Mouse (Mus musculus): Measurements from ENCODE around the gene Tmem161a. TPM values are rescaled to one million over a fixed set of nuclear protein-coding genes. Genes with fewer than 3 reads are reported as not detected.

Tmem161a gene
- 45.8 TPM for polyA plus RNA-seq (2017; shearing (Covaris generic))

DNA sequence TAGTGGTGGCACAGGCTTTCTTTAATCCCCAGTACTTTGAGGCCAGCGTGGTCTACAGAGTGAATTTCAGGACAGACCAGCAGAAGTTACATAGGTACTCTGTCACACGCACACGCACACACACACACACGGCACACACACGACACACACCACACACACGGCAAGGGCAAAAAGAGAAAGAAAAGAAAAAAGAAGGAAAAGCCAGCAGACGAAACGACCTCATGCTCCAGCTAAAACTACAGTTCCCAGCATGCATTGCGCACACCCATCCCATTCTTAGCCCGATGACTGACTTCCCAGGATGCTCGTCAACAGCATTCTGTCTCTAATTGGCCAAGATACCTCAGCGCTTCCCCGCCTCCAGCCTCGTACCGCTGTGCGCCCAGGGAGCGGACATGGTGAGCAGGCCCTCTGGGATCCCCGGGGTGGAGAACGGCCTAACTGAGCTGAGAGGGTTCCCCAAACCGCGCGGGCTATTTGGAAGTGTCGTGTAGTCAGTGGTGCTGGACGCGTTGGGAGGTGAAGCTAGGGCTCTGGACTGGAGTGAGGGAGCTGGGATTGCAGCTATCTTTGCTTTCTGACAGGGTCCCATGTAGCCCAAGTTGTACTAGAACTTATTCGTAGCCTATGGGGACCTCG, at the start of gene Tmem161a:
Tmem161a (plus strand) TSS at position 314 of the 639 bp plus-strand sequence.

DNA sequence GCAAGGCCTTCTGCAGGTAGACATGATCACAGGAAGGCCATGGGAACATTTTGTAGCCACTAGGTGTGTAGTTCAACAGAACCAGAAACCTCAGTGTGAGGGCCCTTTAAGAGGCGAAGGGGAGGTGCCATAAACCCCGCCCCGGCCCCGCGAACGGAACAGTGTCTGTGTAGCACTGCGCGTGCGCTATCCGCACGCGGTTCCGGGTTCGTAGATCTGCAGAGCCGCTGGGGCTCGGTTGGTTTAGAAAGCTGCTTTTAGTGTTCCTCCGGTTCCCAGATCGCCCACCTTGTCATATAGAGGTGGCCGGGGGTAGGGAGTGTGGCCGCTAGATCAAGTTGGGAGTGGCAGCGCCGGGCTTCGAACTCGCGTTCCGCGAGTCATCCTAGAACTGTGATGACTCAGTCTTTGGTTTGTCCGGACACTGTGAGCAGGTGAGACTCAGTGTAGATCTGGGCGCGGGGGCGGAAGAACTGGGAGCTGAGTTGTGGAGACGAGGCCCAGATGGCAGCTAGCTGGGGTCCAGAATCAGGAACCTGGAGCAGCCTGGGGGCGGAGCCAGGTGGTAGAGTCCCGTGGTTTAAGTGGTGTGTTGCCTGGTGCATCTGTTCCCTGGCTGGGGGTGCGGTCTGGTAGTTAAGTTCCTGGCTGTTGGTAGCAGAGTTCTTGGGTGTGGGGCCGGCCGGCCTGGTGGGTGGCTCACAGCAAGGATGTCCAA, 40.8 kb upstream of the Tmem161a start, which contains the start of gene Nr2c2ap:
Nr2c2ap (plus strand) TSS at position 168 of the 718 bp plus-strand sequence.

DNA sequence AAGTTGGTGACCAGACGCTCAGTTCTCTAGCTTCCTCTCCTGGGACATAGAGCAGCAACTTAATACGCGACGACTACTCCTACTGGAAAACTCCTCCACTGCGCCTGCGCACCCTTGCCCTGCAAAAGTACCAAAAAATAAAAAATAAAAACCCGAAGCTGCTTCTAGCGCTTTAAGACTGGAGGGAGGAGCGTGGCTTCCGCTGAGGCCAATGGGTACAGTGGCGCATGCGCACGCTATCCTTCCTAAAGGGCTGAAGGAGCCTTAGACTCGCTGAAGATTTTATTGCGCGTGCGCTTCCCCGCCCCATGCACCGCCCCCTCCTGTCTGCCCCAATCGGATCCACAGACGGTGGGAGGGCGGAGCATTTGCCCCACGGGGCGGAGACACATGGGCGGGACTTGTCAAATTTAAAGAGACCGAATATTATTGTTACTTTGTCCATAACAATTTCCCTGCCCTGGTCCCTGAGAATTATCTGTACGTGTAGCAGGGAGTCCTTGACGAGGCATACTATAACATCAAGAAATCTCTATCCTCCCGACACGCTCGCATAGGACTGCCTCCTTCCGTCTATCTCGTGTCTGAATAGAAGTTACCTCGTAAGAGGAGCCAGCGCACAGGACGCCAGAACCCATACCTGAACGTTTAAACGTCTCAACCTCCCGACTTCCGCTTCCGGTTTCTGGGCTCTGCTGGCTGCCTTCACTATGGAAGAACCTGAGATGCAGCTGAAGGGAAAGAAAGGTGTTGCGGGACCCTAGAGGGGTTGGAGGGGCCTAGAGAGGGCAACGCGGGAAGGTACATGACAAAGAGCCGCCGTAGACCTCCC, 32.9 kb upstream of the Tmem161a start, which contains the start of the genes Rfxank, Borcs8 and Mef2b:
Rfxank (minus strand) TSS at position 129 of the 832 bp plus-strand sequence.
Borcs8 (plus strand) TSS at position 474 of the 832 bp plus-strand sequence.
Mef2b (plus strand) TSS at position 686 of the 832 bp plus-strand sequence.

DNA sequence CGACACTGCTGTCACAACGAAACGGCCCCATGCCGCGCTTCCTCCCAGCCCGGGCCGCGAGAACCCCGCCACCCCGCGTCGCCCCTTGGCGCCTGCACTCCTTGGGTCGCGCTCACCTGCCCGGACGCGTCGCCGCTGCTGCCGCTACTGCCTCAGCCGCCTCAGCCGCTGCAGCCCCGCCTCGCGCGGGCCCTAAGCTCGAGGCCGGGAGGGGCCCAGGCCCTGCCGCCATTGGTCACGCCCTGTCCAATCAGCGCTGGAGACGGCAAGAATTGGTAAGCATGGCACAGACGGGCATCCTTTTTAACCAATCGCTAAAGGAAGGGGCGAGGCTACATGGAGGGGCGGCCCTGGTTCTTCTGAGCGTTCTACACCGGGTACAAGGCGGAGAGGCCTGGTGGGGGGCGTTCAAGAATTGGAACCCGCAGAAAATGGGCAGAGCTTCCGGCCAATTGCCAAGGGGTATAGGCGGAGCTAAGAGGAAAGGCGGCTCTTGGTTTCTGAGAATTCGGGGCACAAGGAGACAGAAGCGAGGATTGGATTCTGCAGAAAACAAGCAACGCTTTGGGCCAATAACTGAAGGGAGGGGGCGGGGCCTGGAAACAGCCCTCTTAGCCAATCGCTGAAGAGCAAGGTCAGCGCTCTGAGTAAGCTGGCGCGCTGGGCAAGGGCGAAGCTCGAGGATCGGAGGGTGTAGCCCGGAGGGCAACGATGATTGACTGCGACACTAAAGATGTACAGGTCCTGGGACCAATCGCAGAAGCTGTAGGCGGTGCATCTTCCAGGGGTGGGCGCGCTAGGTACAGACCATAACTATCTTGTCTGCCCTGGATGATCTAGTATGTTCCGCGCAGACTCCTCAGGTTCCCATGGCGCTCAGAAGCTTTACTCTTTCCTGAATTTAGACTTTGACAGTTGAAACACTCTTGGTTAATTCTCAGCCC, 40.2 kb downstream of the Tmem161a start, which contains the start of gene Slc25a42:
Slc25a42 (minus strand) TSS at position 194 of the 944 bp plus-strand sequence.

Other genes with a start within 250 kb of the Tmem161a start
- 116 TPM for gene Gatad2a, start 176.0 kb upstream of the Tmem161a start, polyA plus RNA-seq (2017; shearing (Covaris generic))
- gene Mau2, start 129.6 kb upstream of the Tmem161a start, polyA plus RNA-seq (2017; shearing (Covaris generic)), result 143 TPM
- 52.6 TPM for gene Sugp1, start 129.5 kb upstream of the Tmem161a start, polyA plus RNA-seq (2017; shearing (Covaris generic))
- not detected for gene Tm6sf2, start 99.4 kb upstream of the Tmem161a start, polyA plus RNA-seq (2017; shearing (Covaris generic))
- not detected for gene Hapln4, start 88.9 kb upstream of the Tmem161a start, polyA plus RNA-seq (2017; shearing (Covaris generic))
- not detected for gene Ncan, start 51.5 kb upstream of the Tmem161a start, polyA plus RNA-seq (2017; shearing (Covaris generic))
- gene Nr2c2ap, start 41.0 kb upstream of the Tmem161a start, polyA plus RNA-seq (2017; shearing (Covaris generic)), result 48.4 TPM
- gene Rfxank, start 33.2 kb upstream of the Tmem161a start, polyA plus RNA-seq (2017; shearing (Covaris generic)), result 21.7 TPM
- gene Borcs8, start 32.9 kb upstream of the Tmem161a start, polyA plus RNA-seq (2017; shearing (Covaris generic)), result 36.2 TPM
- 0.97 TPM for gene Mef2b, start 32.6 kb upstream of the Tmem161a start, polyA plus RNA-seq (2017; shearing (Covaris generic))
- gene Slc25a42, start 39.9 kb downstream of the Tmem161a start, polyA plus RNA-seq (2017; shearing (Covaris generic)), result 7.9 TPM
- gene Sugp2, start 61.9 kb downstream of the Tmem161a start, polyA plus RNA-seq (2017; shearing (Covaris generic)), result 36.8 TPM
- gene Armc6, start 62.1 kb downstream of the Tmem161a start, polyA plus RNA-seq (2017; shearing (Covaris generic)), result 11.5 TPM
- 2.6 TPM for gene Homer3, start 110.5 kb downstream of the Tmem161a start, polyA plus RNA-seq (2017; shearing (Covaris generic))
- 60.5 TPM for gene Ddx49, start 130.1 kb downstream of the Tmem161a start, polyA plus RNA-seq (2017; shearing (Covaris generic))
- gene Cope, start 130.2 kb downstream of the Tmem161a start, polyA plus RNA-seq (2017; shearing (Covaris generic)), result 237 TPM
- not detected for gene Cers1, start 143.4 kb downstream of the Tmem161a start, polyA plus RNA-seq (2017; shearing (Covaris generic))
- 0.44 TPM for gene Gdf1, start 157.5 kb downstream of the Tmem161a start, polyA plus RNA-seq (2017; shearing (Covaris generic))
- 88.8 TPM for gene Upf1, start 180.9 kb downstream of the Tmem161a start, polyA plus RNA-seq (2017; shearing (Covaris generic))
- 2.4 TPM for gene Comp, start 201.2 kb downstream of the Tmem161a start, polyA plus RNA-seq (2017; shearing (Covaris generic))

Measured in naive thymus-derived CD4-positive, alpha-beta T cell, adult 5 months (primary cell).